Mouse (Mus musculus) gastrocnemius, postnatal 25 days (tissue): ENCODE data around the gene Fbxo41. TPM values are rescaled to one million over a fixed set of nuclear protein-coding genes. Genes with fewer than 3 reads are reported as not detected.

Experiments
- DNase-seq: peaks from one replicate; pipeline ENCODE4 v3.0.0; 2022
- long read RNA-seq, 2 experiments: library from polyadenylated mRNA; stranded (forward); transcript quantifications; one replicate each; pipeline ENCODE4 v2.0.0; 2021
- total RNA-seq, 2 experiments: library from RNA; stranded (reverse); gene quantifications; 1 replicate in 1 of 2; 2 replicates in 1 of 2; pipeline ENCODE4 v1.2.3; 2021

Gene Fbxo41
- not detected for total RNA-seq
- long read RNA-seq, experiment 1: 0 reads
- long read RNA-seq, experiment 2: 0 reads

DNA sequence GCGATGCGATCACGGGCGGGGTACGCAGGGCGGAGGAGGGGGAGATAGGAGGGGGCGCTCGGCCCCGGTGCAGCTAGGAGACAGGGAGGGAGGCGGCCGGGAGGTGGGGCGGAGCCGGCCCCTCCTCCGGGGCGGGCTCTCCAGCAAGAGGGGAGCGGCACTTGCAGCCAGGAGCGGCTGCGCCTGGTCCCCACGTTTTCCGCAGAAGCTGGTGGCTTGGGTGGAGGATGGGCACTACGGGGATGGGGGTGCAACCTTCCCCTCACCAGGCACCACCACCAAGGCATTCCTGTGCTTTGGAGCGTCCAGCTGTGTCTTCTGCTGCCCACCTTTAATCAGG, at the start of gene Fbxo41:
TSS of gene Fbxo41 (minus strand) at position 84 of the 340 bp plus-strand sequence.
- DNase-seq: no peak

DNA sequence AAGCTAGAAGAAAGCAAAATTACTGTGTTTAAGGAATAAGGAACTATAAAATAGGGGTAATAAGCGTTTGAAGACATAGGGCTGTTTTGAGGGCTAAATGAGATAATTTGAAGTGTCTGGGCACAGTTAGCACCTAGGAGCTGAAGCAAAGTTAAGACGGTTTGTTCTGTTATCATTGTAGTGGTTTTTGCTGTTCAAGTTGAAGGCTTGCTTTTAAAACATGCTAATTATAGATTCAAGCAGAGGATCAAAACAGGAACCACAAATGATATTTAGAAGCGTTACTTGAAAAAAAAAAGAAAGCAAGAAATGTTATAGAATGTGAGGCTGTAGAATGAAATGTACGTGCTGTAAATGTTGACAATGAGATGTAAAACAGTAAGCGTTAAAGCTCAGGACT, 44.8 kb upstream of the Fbxo41 start:
- no peak for DNase-seq

DNA sequence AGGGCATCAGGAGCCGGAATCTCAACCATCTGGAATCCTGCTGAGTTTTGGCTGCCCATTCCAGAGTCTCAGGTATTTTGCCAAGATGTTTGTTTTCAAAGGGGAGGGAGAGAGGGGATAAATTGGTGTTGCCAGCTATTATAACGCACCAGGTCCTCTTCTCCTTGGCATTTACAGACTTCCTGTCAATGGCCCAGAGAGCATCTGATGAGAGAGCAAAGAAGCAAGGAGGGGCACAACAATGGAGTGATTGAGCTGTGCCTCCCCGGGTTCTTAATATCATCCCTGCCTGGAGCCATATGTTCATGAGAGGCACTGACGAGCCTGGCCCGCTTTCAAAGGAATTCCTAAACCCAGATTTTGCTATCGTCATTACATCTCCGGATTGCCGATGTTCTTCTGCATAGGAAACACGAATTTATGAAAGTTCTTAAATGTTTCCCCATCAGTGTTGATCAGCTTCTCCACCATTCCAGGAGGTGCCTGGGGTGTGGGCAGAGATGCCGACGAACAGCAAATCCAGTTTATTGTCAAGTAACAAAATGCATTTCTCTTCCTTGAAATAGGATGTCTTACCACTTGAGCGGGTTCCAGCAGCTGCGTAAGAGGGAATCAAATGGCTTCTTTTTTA, 41.6 kb upstream of the Fbxo41 start:
- no peak for DNase-seq

DNA sequence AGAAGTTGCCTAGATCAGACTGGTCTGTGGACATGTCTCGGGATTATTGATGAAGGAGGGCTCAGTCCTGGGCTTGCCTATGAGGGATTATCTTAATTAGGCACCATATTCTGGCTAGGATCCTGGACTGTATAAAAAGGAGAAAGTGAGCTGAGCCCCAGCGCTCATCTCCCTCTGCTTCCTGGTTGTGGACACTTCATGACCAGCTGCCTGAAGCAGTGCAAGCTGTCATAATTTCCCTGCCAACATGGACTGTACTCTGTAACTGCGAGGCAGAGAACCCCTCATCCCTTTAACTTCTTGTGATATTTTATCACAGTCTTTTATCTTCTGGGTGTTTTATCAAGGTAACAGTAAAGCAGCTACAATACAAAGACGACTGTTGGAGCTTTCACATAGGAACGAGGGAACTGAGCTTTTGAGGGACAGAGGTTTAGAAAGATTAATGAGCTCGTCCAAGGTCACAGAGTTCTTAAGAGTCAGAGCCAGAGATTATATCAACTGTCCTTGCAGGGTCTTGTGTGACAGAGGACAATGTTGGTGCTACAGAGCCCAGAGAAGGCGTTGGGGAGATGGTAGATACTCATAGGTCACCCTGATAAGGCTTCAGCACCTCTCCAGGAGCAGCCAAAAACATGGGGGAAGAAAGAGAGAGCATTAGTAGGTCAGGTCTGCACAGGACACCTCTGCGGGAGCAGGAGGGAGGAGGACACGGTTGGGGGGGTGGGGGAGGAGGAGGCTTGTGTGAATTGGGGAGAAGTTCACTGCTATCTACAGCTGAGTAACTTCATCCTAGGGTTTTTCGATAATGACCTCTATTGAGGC, 40.8 kb upstream of the Fbxo41 start:
- no peak for DNase-seq

DNA sequence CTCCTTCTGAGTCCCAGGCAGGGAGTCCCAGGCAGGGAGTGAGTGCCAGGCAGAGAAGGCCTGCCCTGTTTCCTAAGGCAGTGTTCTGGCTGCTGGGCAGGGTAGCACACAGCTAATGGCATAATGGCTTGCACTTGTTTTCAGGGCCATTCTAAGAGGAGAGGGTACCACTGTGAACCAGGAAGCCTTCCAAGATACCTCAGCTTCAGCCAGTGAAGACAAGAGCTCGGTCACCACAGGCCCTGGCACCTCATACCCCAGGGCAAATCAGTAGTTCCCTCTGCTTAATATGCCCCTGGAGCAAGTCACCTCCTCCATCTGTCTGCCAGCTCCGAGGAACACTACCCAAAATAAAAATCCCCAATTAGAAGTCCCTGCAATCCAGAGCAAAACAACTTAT, 20.0 kb upstream of the Fbxo41 start:
- DNase-seq: no peak

DNA sequence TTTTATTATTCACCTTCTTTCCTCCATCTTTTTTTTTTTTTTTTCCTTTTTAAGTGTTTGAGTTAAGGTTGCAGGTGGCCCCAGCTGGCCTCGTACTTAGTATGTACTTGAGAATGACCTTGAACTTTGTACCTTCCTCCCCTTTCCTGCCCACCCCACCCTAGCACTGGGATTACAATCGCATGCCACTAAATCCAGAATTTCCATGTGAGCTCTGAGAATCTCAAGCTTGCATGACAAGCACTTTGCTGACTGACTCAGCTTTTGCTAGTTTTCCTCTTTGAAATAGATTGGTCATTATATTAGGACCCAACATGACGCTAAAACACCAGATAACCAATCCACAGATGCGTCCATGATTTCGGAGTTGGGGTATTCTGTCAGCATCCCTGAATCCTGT, 19.2 kb upstream of the Fbxo41 start:
- no peak for DNase-seq

DNA sequence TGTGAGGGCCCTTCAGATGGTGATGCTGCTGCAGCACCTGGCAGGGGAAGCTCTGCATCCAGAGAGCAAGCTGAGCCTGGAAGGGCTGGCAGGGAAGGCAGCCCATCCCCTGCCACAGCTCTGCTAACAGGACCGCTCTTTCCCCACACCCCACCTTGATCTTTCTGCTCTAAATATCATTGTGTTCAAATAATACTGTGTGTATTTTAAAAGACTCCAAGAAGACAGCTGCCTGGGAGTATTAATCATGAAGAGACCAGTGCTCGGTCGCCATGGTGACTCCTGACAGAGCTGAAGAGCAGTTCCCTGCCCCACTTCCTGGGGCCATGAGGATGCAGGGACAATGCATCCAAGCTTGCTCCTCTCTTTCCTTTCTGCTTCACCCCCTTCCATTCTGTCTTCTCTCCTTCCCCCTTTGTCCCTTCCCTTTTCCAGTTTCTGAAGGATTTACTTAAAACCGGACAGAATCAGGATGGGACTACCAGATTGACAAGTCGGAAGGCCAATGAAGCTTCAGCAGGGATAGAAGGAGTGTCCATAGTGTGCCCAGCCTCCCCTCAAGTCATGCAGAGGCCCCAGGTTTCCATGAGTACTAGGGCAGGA, 15.4 kb upstream of the Fbxo41 start:
- no peak for DNase-seq

DNA sequence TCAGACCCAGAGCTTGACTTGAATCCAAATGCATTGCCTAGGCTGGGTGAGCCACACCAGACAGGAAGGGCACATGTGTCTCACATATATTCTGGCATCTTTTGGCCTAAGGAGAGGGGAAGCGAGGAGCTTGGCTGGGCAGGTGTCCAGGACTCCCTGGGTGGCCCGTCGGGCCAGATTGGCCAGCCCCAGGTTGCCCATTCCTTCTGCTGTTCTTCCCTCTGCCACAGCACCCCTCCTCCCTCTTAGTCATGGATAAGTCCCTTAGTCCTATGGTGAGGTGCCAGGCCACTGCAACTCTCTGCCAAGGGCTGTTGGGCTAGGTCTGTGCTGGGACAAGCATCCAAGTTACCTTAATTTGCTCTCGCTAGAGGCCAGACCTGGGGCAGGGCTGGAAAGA, 13.1 kb upstream of the Fbxo41 start:
- DNase-seq: no peak

DNA sequence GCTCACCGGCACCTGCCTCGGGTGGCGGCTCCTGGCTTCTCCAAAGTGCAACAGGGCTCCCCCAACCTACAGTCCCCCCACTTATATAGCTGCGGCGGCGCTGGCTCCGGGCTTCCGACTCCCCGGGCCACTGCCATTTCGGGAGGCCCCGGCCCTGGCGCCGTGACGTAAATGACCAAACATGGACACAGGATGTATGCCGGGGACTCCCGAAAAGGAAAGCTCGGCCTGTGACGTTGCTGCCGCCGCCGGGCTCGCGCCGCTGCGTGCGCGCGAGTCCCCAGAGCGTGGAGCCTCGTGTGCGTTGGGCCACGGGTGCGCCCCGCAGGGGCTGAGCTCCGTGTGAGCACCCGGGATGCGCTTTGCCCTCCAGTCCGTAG, 10.7 kb upstream of the Fbxo41 start, which contains the start of gene Egr4:
TSS of gene Egr4 (minus strand) at position 59 of the 380 bp plus-strand sequence.
- no peak for DNase-seq

DNA sequence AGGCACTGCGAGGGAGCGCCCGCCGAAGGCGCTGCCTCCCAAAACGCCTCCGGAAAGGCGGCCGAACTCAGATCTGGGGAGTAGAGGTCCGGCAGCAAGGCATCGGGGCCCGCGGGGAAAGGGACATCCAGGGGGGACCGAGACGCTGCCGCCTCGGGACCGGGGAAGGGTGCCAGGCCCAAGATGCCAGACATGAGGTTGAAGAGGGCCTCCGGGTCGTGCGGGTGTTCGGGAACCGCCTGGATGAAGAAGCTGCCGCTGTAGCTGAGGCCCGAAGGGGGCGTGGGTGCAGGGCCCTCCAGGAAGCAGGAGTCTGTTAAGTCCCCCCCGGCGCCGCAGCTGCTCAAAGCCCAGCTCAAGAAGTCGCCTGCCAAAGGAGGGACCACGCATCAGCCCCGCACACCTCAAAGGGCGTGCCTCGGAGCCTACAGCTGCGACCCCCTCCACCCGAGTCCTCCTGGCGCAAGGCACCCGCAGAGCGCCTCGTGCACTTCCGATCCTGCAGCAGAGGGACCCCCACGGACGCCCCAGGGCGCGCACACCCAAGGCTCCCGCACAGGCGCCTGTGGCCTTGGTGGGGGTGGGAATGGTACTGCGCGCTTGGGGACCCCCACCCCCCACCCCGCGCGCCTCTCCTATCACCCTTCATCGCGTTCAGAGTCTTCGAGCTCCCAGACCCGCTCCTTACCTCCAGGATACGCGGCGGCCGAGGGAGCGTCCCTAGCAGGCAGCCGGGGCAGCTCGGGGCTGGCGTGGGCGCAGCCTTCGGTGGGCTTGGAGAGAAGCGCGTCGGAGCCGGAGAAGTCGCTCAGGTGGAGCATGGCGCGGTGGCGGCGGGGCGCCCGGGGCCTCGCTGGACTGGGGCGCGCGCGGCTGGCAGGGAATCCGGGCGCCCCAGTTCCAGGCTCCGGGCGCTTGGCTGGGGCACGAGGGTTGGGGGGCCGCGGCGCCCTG, 10.1 kb upstream of the Fbxo41 start:
- DNase-seq: no peak

DNA sequence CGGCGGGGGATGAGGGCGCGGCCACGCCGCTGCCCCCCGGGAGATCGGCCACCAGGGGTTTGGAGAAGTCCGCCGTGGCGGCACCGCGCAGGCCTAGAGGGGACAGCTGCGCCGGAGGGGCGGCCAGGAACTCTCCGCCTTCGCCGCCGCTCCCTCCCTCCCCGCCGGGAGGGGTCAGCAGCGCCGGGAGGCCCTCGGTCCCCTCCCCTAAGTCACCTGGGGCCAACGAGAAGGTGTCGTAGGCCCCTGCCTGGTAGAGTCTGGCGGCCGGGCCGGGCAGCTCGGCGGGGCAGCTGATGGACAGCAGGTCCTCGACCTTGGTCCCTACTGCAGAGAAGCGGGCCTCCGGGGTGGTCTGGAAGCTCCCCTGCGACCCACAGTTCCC, 9.3 kb upstream of the Fbxo41 start:
- DNase-seq: no peak

DNA sequence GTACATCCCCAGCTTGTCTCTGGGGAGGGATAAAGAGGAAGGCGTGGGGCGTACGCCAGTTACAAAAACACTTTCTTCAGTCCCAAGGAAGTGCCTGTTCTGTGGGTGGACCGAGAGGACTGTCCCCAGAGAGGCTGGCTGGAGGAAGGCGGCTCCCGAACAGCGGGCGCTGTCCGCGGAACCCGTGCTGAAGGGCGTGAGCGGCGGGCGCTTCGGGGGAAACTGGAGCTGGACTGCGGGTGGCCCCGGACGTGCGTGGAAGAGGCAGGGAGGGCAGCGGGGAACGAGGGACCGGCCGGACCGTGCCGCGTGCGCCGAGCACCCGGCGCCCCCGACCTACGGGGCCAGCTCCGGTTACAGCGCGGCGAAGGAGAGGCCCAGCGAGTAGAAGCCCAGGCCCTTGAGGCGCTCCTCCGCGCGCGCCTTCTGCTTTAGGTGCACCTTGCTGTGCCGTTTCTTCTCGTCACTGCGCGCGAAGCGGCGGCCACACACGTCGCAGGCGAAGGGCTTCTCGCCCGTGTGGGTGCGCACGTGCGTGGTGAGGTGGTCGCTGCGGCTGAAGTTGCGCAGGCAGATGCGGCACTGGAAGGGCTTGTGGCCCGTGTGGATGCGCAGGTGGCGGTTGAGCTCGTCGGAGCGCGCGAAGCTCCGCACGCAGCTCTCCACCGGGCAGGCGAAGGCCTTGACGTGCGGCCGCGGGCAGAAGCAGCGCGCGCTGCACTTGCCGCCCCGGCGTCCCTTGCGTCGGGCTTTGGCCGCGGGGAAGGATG, 8.7 kb upstream of the Fbxo41 start:
- DNase-seq: no peak

DNA sequence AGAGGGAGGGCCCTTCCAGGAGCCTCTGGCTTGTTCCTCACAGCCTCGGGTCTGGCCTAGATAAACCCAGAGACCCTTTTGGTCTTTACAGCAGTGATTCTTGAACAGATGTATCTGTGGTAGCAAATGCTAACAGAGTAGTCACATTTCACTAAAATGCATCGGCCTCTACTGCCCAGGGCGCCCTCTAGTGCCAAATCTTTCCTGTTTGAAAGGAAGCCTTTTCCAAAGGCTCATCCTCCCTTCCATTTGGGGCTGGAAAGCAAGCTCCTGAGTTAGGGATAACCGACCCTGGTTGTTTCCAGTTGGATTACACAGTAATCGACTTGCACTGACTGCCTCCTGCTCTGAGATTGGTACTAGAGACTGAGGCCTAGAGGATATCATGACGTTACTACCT, 7.7 kb upstream of the Fbxo41 start:
- no peak for DNase-seq

DNA sequence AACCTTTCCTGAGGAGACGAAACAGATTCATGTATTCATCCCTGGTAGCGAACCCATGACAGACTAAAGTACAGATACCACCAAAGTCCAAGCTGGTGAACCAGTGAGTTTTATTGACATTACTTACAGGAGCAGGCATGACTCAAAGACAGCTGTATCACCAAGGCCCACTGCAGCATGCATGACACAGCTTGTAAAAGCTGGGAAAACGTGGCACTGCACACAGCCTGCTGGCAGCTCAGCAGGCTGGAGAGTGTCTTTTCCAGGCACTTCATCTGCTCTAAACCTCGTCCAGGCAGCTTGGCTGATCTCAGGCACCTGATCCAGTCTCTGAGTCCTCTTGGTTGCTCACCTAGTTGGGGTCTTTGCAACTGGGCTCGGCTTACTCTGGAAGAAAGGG, 5.8 kb upstream of the Fbxo41 start:
- DNase-seq: no peak

DNA sequence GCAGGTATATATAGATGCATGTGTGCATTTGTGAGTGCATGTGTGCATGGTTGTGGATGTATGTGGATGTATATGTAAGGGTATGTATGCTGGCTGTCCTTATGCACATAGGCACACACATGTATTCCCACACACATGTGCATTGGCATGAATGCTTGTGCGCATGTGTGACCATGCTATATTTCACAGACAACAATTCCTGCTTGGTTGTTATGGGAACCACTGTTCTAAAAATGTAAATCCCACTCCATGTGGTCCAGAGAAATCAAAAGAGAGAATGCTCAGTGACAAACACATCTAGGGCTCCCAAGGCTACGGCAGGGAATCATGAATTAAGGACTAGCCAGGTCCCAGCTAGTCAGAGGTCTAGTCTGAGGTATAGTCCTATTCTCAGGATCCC, 2.1 kb upstream of the Fbxo41 start:
- DNase-seq: no peak

DNA sequence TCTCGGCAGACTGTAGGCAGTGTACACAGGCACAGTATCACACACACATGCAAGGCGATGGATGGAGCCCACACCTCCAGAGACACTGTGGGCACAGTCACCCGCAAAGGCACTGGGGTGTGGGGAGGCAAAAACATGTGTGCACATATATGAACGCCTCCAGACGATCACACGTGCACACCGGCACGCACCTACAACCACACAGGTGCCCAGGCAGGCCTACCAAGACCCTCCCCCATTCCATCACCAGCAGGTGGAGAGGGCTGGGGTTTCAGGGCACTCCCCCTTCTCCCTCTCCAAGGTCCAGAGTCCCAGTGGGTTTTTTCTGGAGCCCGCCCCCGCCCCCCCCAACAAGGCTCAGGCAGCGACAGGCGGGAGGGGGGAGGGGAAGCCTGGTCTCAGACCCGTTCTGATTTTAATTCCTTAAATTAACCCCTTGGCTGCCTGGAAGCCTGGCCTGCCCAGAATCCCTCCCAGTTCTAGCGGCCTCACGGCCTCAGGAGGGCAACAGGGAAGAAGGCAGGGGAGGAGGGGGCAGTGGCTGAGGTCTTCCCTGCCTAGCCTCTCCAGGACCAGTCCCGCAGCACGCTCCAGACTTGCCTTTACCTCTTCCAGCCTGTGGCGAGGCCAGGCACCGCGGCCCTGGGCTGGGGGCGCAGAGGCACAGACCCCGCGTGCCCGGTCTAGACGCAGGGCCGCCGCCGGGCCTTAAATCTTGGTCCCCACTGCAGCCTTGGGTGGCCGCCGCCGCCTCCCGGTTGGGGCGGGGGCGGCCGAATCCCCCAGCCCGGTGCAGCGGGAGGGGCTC, 487 bp downstream of the Fbxo41 start:
- no peak for DNase-seq

DNA sequence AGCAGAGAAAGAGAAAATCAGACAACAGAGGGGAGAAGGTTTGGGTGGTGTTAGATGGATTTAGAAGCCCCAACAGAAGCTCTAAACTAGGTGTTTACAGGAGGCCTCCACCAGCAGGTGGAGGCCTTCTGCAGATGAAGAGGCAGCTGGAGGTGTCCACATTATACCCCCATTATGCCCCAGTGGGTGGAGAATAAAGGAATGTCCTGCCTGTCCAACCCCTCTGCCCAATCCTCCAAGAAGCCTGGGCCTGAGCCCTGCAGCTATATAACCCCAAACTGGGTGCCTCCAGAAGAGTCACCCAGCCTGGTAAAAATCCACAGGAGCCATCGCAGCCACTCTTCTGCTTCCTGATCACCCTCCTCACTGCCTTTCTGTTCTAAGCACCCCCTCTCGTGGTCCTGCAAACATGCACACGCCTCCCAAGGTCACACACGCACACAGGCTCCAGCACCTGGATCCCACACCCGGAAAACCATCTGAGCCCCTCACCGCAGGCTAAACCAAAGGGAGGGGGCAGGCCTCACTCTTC, 1.2 kb downstream of the Fbxo41 start:
- no peak for DNase-seq

DNA sequence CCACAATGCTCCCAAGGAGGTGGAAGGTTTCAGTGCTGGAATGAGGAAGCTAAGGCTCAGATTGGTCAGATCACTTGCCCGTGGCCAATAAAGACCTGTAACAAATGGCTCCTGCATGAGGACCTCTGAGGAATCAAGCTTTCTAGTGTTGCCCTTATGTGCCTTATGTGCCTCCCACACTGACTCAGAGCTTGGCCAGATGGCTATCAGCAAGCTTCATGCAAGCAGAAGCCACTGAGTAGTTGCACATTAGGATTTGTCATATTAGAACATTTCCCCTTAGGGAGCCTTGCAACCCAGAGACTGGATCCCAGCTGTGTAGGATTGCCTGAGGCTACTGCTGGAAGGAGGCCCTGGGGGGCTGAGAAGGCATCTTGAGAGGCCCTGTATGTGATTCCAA, 2.4 kb downstream of the Fbxo41 start:
- no peak for DNase-seq

DNA sequence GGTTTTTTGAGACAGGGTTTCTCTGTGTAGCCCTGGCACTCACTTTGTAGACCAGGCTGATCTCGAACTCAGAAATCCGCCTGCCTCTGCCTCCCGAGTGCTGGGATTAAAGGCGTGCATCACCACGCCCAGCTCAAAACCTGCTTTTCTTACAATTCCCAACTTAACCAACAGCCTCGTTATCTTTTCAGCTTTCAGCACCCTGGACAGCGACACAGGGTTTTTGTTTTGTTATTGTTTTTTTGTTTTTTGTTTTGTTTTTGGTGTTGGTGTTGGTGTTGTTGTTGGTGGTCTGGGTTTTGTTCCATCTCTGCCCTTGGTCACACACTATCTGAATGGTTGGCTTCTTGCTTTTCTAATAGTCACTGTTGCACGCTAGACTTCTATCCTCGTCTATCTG, 4.6 kb downstream of the Fbxo41 start:
- DNase-seq: no peak

DNA sequence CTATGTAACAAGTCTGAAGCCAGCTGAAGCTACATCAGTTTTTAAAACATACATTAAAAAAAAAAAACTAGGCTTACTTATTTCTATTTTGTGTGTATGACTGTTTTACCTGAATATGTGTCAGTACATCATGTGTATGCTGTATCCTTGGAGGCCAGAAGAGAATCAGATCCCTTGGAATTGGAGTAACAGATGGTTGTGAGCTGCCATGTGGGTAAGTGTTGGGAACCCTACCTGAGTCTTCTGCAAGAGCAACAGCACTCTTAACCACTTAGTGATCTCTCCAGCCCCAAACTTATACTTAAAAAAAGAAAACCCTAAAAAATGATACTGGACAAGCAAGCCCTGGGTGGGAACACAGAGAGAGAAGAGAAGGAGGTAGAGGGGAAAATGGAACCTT, 5.8 kb downstream of the Fbxo41 start:
- no peak for DNase-seq

DNA sequence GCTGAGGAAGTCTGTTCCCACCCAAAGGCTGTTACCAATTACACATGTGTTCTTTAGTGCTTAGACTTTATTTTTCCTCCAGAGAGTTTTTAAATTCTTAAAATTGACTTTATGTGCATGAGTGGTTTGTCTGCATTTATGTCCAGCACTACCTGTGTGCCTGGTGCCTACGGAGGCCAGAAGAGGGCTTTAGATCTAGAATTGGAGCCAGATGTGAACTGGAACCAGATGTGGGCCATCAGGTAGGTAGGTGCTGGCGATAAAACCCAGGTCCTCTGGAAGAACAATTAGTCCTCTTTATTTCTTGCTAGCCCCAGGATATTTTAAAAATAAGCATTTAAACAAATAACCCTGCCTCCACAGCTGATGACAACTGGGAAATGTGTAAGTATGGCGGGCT, 11.2 kb downstream of the Fbxo41 start:
- no peak for DNase-seq
